Mouse (Mus musculus): ENCODE results near the gene Prkca.

DNA sequence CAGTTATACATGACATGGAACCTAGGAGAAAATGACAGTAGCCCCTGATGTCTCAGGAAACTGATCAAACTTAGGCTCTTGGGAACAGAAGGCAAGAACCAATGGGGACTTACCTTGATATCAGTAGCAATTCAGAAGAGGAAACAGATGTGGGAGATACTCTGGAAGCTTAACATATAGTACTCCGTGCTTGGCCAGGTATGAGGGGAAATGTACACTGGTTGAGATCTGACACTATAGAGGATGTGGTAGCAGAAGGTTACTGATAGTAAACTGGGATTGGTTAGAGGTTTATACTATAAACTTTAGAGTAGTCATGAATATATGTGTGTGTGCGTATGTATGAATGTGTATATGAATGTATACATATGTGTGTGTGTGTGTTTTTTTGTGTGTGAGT, 200.0 kb downstream of the Prkca start:
- TF ChIP-seq CTCF (IDR thresholded peaks at IDR 0.05; ENCODE audit: borderline replicate concordance, insufficient read depth, low read depth, low read length) (no peak), POLR2A (IDR thresholded peaks at IDR 0.05; ENCODE audit: borderline replicate concordance, insufficient read depth, low read length) (no peak)

All from cerebellum, adult 2 months (tissue).